Mouse (Mus musculus): Measurements from ENCODE around the gene Cmtm3. TPM values are rescaled to one million over a fixed set of nuclear protein-coding genes. Genes with fewer than 3 reads are reported as not detected.

Cmtm3 gene
- total RNA-seq, 1 experiment from 2014 or later, result 17.1 TPM

Other genes starting within 250 kb of the Cmtm3 start
- not detected in 3 replicates for gene Cdh5, start 237.8 kb upstream of the Cmtm3 start, total RNA-seq (2017)
- gene Bean1, start 169.0 kb upstream of the Cmtm3 start, total RNA-seq (2017), result 0.19 TPM in 1 of 3 replicates, not detected in the others
- 39.0 to 49.4 TPM (median 44.6 TPM) in 3 replicates for gene Tk2, start 90.9 kb upstream of the Cmtm3 start, total RNA-seq (2017)
- gene Cklf, start 88.5 kb upstream of the Cmtm3 start, total RNA-seq (2017), result 33.6 to 48.9 TPM (median 35.8 TPM) in 3 replicates
- 4.7 TPM in 1 of 3 replicates, not detected in the others for gene Cmtm2a, start 46.2 kb upstream of the Cmtm3 start, total RNA-seq (2017)
- not detected in 3 replicates for gene Gm45711, start 29.3 kb upstream of the Cmtm3 start, total RNA-seq (2017)
- not detected in 3 replicates for gene Cmtm1, start 29.3 kb upstream of the Cmtm3 start, total RNA-seq (2017)
- not detected in 3 replicates for gene Gm11020, start 17.8 kb upstream of the Cmtm3 start, total RNA-seq (2017)
- 2.6 TPM in 1 of 3 replicates, not detected in the others for gene Cmtm2b, start 17.2 kb upstream of the Cmtm3 start, total RNA-seq (2017)
- gene Cmtm4, start 56.4 kb downstream of the Cmtm3 start, total RNA-seq (2017), result 0.19 to 0.97 TPM (median 0.64 TPM) in 3 replicates
- gene Dync1li2, start 103.6 kb downstream of the Cmtm3 start, total RNA-seq (2017), result 57.3 to 86.0 TPM (median 57.8 TPM) in 3 replicates
- gene Terb1, start 170.5 kb downstream of the Cmtm3 start, total RNA-seq (2017), result 0.21 TPM in 1 of 3 replicates, not detected in the others
- gene Nae1, start 195.2 kb downstream of the Cmtm3 start, total RNA-seq (2017), result 103 to 118 TPM (median 115 TPM) in 3 replicates
- gene Car7, start 195.3 kb downstream of the Cmtm3 start, total RNA-seq (2017), result 1.3 to 3.6 TPM (median 3.3 TPM) in 3 replicates

Measured in monocyte, adult 5-6 weeks (primary cell).